Mouse (Mus musculus) kidney, adult 18-20 months (tissue): ENCODE results near the gene Fbxo40.

Source experiments
- DNase-seq: peaks from one replicate; pipeline ENCODE4 v3.0.0; 2021

Fbxo40 gene

DNA sequence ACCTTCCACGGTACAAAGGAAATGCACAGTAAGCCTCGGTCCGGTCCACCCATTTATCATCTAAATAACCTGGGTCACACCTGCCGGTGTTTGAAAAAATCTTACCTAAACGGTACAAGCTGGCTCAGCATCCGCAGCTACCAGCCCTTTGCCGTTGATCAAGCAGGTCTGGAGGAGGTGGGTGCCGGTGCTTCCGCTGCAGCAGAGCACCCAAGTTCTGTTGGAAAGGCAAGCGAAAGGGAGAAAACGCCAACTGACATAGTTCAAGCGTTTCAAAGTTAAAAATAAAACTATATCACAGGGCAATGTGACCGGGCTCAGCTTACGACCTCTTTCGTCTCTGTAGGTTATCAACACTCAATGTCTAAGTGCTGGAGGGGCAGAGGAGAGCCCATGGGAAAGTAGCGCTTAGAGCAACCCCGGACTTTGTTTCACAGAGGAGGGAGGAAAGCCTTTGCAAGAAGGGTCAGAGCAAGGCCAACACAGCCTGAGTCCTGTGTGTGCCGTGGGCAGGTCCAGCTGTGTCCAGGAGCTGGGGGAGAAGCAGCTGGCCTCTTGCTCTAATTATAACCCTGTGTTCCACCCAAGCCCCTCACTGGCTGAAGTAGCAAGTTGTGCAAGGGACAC is at the start of gene Fbxo40:
Fbxo40 (minus strand) TSS at position 469 of the 627 bp plus-strand sequence.
- peak; percentile 47 for DNase-seq

DNA sequence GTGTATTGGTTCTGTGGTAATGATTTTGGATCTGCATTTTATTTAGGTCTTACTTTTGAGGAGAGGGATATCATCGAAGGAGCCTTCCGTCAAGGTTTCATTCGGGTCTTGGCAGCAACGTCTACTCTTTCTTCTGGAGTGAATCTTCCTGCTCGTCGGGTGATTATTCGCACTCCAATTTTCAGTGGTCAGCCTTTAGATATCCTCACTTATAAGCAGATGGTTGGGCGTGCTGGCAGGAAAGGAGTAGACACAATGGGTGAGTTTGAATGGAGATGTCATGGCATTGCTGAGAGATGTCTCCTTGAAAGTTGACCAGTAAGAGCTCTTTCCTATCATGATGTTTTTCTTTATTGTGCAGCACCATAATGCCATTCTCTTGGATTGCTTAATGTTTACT is 44.5 kb upstream of the Fbxo40 start:
- no peak for DNase-seq

DNA sequence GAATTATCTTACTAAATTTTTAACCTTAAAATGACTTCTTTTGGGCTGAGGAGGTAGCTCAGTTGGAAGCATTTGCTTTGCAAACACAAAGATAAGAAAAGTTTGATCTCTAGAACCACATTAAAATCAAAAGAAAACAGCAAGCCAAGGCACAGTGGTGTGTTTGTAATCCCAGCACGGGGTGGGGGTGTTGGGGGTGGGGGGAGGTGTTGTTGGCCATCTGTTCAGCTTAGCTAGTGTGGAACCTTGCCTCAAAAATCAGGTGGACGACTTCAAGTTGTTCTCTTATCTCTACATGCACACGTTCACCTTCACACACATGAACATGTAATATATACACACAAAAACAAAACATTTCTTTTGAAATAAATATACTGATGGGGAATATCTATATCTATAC is 41.7 kb upstream of the Fbxo40 start:
- DNase-seq: no peak

GRCm38 (mm10) chr16:37027581-37027980 is 37.3 kb upstream of the Fbxo40 start:
- DNase-seq: no peak

- no peak for DNase-seq
Observed at GRCm38 (mm10) chr16:37012336-37012735, 22.1 kb upstream of the Fbxo40 start.

- DNase-seq: no peak
Observed at GRCm38 (mm10) chr16:37011922-37012289, 21.6 kb upstream of the Fbxo40 start.

- peak; percentile 88 for DNase-seq
Observed at GRCm38 (mm10) chr16:37011061-37011921, 21.0 kb upstream of the Fbxo40 start, which contains the start of gene Polq. Polq (plus strand) TSS chr16:37011786.

- peak; percentile 31 for DNase-seq
Observed at GRCm38 (mm10) chr16:37010370-37010769, 20.1 kb upstream of the Fbxo40 start.

DNA sequence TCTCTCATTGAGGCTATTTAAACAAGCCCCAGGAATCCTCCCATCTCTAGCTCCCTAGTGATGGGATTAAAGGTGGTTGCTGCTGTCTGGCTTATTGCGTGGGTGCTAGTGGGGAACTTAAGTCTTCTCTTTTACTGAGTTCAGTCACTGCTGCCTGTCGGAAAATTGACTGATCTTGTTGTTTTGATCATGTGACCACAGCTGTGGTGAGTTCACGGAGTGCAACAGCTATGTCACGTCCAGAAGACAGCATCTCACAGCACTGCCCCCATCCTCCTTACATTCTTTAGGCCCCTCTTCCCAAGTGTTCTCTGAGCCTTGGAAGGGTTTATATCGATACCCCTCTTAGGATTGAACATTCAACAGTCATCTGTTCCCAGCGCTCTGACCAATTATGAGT is 19.0 kb upstream of the Fbxo40 start:
- DNase-seq: no peak

DNA sequence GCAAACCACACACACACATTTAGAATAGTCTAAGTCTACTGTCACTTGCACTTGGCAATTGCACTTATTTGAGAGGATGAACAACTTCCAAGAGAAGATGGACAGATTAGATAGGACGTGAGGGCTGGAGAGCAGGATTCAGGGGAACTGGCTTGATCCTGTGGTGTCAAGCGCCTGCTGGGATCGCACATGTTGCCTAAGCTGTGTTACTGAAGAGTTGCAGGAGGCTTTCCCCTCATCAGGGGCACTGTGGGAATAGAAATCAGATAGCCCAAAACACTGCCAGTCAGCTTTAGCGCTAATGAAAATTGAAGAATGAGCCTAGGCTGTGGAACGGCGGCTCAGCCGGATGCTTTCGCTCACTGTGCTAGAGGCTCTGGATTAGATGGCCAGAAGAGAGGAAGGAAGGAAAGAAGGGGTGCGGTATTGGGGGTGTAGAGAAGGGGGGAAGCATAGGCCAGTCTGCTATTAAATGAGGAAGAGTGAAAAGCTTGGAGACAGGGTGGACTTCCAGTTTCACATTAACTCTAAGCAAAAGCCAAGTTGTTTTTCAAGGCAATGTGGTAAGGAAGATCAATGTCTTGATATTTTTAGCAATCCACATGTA is 9.2 kb upstream of the Fbxo40 start:
- no peak for DNase-seq

GRCm38 (mm10) chr16:36997650-36998049 is 7.4 kb upstream of the Fbxo40 start:
- DNase-seq: no peak

DNA sequence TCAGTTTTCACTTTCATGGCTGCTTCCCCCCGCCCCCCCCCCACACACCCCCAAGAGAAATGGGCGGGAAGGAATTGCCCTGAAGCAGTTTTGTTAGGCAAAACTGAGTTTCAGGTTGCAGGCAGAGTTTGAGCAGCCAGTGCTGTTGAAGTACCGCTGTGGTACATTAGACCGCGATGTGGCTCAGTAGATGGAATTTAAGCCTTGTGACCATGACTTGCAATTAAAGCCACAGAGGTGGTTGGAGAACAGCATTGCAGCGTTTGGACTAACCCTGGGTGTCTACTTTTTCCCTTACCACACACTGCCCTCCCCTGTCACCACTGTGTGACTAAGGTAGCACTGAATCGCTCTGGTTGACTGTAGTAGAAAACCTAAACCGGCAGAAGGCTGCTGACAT is 774 bp downstream of the Fbxo40 start:
- DNase-seq: no peak

DNA sequence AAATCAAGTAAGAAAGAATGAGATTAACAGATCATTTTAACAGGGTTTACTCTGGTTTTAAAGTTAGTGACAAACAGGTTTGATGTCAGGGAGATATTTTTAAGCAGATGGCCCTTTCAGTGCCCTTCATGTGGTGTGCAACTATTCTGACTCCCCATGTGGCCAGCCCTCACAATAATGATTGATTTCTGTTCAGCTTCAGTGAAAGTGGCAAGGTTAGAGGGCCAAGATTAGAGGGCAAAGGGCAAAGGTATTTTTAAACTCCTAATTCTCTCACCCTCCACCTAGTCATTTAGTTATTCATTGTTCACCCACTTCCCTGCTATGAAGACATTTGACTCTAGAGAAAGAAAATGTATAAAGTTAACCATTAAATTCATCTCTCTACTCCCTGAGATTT is 2.2 kb downstream of the Fbxo40 start:
- DNase-seq: no peak

- DNase-seq: no peak
Observed at GRCm38 (mm10) chr16:36987399-36987798, 2.9 kb downstream of the Fbxo40 start.

DNA sequence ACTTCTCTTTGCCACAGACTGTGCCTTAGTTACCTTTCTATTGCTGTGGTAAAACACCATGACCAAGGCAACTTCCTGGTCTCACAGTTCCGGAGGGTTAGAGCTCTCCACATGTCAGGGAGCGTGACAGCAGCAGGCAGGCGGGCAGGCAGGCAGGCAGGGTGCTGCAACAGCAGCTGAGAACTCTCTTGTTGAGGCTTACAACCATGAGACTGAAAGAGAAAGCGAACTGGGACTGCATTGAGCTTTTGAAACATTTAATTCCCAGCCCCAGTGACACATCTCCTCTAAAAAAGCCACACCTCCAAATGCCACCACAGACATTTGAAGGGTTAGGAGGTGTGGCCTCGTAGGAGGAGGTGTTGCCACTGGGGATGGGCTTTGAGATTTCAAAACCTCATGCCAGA is 4.6 kb downstream of the Fbxo40 start:
- DNase-seq: peak; percentile 16

GRCm38 (mm10) chr16:36983796-36984195 is 6.5 kb downstream of the Fbxo40 start:
- DNase-seq: no peak

DNA sequence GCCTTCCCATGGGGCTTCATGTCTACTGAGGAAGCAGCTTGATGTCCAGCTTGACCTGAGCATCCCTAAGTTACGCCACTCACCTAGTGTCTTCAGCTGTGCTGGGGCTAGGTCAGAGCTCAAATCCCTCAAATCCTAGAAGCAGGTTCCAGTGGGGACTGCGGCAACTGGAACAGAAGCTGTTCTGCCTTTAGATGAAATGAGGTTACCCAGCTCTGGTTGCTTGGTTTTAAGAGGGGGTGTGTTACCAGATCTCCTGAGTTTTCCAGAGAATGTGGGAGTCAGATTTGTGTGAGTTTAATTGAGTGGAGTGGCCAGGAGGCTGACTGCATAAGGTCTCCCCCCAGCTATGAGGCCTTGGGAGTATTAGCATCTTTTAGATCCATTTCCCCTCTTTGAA is 11.1 kb downstream of the Fbxo40 start:
- DNase-seq: no peak

- DNase-seq: no peak
Observed at GRCm38 (mm10) chr16:36963415-36963814, 26.9 kb downstream of the Fbxo40 start.

DNA sequence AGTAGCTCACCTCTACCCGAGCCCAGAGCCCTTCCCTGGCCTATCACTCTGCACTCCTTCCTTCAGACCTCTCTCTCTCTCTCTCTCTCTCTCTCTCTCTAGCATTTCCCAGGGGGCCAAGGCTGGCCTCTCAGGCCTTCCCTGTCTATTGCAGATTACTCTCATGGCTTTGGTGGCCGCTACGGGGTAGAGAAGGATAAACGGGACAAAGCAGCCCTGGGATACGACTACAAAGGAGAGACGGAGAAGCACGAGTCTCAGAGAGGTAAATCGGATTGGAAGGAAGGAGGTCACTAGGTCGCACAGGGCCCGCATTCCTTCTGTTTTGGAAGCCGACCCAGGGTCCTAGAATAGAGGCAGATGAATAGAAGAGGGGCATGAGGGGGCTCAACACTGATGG is 35.2 kb downstream of the Fbxo40 start:
- DNase-seq: no peak

GRCm38 (mm10) chr16:36951029-36951428 is 39.2 kb downstream of the Fbxo40 start:
- DNase-seq: no peak

DNA sequence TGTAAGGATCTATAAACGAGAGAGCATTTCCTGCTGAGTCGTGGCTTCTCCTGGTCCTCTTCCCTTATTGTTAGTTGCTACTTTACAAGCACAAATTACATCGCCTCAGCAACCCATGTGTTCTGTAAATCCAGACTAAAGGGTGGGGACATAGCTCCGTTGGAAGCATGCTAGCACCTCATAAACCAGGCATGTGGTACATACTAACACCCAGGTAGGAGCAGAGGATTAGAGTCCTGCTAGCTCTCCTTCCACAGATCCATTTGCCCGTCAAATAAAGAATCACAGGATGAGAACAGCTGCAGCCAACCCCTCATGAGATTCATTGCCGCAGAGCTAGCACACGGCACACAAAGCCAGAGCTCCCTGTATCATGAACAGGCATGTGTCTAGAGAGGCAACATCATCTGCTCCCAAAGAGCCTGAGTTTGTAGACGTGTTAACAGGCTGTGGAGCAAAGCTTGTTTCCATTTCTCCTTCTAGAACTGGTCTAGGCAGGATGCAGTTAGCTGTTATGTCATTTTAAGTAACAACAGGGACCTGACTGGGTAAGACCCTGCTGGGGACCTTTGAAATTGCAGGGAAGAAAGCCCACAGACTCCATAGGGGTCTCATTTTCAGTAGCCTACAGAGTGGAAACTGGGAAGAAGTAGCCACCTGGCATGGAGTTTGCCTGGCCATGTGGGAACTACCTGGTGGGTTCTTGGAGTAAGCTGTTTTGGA is 40.5 kb downstream of the Fbxo40 start:
- DNase-seq: no peak

DNA sequence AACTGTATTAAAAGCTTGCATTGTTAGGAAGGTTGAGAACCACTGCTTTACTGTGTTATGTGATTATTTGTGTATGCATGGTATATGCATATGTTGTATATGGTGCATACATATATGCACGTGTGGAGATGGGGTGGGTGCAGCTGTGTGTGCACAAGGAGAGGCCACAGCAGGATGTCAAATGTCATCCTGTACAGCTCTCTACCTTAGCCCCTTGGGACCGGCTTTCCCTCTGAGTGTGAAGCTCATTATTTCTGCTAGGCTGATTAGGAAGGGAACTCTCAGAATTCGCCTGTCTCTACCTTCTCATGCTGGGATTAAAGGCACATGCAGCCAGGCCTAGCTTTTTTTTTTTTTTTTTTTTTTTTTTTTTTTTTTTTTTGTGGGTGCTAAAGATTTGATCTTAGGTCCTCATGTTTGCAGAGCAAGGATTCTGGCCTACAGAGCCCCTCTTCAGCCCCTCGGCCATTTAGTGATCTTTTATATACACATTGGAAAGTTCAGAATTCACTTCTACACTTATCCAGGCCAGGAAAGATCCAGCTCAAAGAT is 42.5 kb downstream of the Fbxo40 start:
- DNase-seq: no peak
